Mouse (Mus musculus): ENCODE measurements around the gene Scd2.

- TF ChIP-seq POLR2A (IDR thresholded peaks at IDR 0.05; ENCODE audit: borderline replicate concordance, low read depth, low read length) (no peak), CTCF (IDR thresholded peaks at IDR 0.05; ENCODE audit: low read depth, low read length) (no peak)
Observed at GRCm38 (mm10) chr19:44314871-44315414, 21.5 kb downstream of the Scd2 start.
